Mouse (Mus musculus) stomach, embryonic 16.5 days (tissue): ENCODE results near the gene Opalin. TPM values are rescaled to one million over a fixed set of nuclear protein-coding genes. Genes with fewer than 3 reads are reported as not detected.
A peak's percentile ranks its signal among the peaks of the same experiment; 100 is the strongest.

Source experiments
- ATAC-seq: fragments of 200-750 bp; cut with Nextera tagmentation; 2 replicates; pipeline ENCODE4 v1.8.0; 2017; ENCODE audit warnings: moderate number of reproducible peaks, moderate TSS enrichment; ENCODE audit not compliant: insufficient read depth, low FRiP score
- H3K27ac ChIP-seq: fragments of 300-500 bp; sonication (generic); 2 replicates; pipeline ENCODE4 v1.5.1; 2014; ENCODE audit warnings: low read length
- H3K27me3 ChIP-seq: fragments of 300-500 bp; sonication (generic); 2 replicates; pipeline ENCODE4 v1.6.1; 2014; ENCODE audit warnings: low read length, control low read depth, mixed read lengths; ENCODE audit not compliant: control insufficient read depth, insufficient read depth
- H3K36me3 ChIP-seq: fragments of 300-500 bp; sonication (generic); 2 replicates; pipeline ENCODE4 v1.6.1; 2014; ENCODE audit warnings: low read length; ENCODE audit not compliant: control insufficient read depth, insufficient read depth
- H3K4me1 ChIP-seq: fragments of 300-500 bp; sonication (generic); 2 replicates; pipeline ENCODE4 v1.6.1; 2014; ENCODE audit warnings: low read length, control low read depth, mixed read lengths; ENCODE audit not compliant: control insufficient read depth, insufficient read depth
- H3K4me2 ChIP-seq: fragments of 300-500 bp; sonication (generic); 2 replicates; pipeline ENCODE4 v1.6.1; 2014; ENCODE audit warnings: low read depth, low read length, mixed read lengths
- H3K4me3 ChIP-seq: fragments of 300-500 bp; sonication (generic); replicated peaks from 2 replicates; pipeline ENCODE4 v1.5.1; 2014; ENCODE audit warnings: mild to moderate bottlenecking, low read length
- H3K9ac ChIP-seq: fragments of 300-500 bp; sonication (generic); 2 replicates; pipeline ENCODE4 v1.6.1; 2014; ENCODE audit warnings: low read length
- H3K9me3 ChIP-seq: fragments of 300-500 bp; sonication (generic); replicated peaks from 2 replicates; pipeline ENCODE4 v1.6.1; 2016; ENCODE audit warnings: low read length, control low read depth; ENCODE audit not compliant: control insufficient read depth
- WGBS: fragments of 180-500 bp; shearing (Covaris S2); extraction: QIAGEN DNeasy Blood & Tissue Kit; methylation state at CpG from one replicate; pipeline ENCODE4 v1.1.7; 2014; 5-methylcytosine and 5-hydroxymethylcytosine counted together
- polyA plus RNA-seq: library from polyadenylated mRNA; unstranded; fragments of >200 nt; fragmentation: Nextera tagmentation; extraction: Ambion mirVana; gene quantifications from 2 replicates; pipeline ENCODE4 v1.2.1, GENCODE M21; 2015

Opalin gene
- polyA plus RNA-seq, 1 experiment from 2014 or later = not detected

DNA sequence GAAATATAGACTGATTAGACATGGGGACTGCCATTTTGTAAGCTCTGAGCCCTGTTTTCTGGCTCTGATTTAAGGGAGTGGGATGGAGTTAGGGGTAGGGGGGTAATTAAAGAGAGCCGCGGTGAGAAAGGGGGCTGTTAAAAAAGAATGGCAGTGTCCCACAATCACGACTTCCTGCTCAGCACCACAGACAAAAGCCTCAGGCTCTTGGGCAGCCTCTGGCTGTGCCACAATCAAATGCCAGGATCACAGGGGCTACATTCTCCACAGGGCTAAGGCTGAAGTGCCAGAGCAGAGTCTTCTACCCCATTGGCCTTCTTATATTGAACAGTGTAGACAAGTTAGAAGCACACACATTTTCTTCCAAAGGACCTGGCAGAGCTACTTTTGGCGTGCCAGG, 11.0 kb upstream of the Opalin start:
- WGBS = 63% methylated on average over 4 of the region's 4 CpGs
- no peak for ATAC-seq
- Histone ChIP-seq H3K9me3 (no peaks in the 10 kb centered on the region), H3K27ac (no peak overlapping the region), H3K36me3 (no peaks in the 10 kb centered on the region), H3K9ac (no peak overlapping the region), H3K4me3 (no peak overlapping the region), H3K4me2 (no peak overlapping the region), H3K4me1 (no peaks in the 10 kb centered on the region), H3K27me3 (peaks cover 8% of the 10 kb centered on the region; the same call in 1 of the 2 replicates)

DNA sequence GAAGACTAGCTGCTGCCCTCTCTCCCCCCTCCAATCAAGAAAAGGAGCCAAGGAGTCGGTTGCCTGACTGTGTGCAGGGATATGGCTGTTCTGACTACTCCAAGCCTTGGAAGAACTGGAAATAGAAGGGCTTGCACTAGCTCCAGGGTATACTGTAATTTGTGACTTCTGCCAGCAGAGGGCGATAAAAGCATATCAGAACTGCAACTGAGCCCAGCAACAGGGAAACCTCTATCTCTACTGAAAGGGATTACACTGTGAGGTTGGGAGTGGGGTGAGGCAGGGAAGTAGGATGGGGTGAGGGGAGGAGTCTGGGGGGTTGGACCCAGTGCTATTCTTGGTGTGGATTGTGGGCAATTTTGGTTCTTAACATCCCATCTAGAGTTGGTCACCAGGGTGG, 9.8 kb upstream of the Opalin start:
- peak; percentile 51; the same call in 1 of the 2 replicates for ATAC-seq
- Histone ChIP-seq H3K9ac (no peak overlapping the region), H3K4me3 (no peak overlapping the region), H3K4me1 (no peaks in the 10 kb centered on the region), H3K36me3 (no peaks in the 10 kb centered on the region), H3K27ac (no peak overlapping the region), H3K4me2 (no peak overlapping the region), H3K9me3 (no peaks in the 10 kb centered on the region), H3K27me3 (peaks cover 8% of the 10 kb centered on the region; the same call in 1 of the 2 replicates)
- WGBS = 2% methylated on average over 2 of the region's 2 CpGs

DNA sequence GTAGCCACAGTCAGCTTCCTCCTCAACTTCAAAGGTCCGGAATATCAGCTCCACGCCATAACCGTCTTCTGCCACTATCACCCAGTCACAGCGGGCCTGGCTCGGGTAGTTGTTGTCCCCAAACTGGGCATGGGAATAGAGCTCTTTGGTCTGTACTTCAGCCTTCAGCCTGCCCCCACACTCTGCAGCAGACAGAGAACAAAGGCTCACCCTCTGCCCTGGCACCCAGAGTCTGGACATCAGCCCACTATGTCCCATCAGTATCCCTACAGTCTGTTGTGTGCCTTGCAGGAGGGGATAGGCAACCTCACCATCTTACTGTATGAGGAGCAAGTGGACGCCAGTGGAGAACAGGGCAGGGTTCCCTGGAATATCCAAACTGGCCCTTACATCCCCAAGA, 9.4 kb upstream of the Opalin start:
- 83% methylated on average over 6 of the region's 6 CpGs for WGBS
- peaks cover 8% of the 10 kb centered on the region; the same call in 1 of the 2 replicates for H3K27me3 ChIP-seq
- H3K9ac ChIP-seq = no peak overlapping the region
- H3K9me3 ChIP-seq = no peaks in the 10 kb centered on the region
- H3K27ac ChIP-seq = no peak overlapping the region
- H3K4me1 ChIP-seq = no peaks in the 10 kb centered on the region
- no peak for ATAC-seq
- no peak overlapping the region for H3K4me2 ChIP-seq
- no peak overlapping the region for H3K4me3 ChIP-seq
- no peaks in the 10 kb centered on the region for H3K36me3 ChIP-seq

DNA sequence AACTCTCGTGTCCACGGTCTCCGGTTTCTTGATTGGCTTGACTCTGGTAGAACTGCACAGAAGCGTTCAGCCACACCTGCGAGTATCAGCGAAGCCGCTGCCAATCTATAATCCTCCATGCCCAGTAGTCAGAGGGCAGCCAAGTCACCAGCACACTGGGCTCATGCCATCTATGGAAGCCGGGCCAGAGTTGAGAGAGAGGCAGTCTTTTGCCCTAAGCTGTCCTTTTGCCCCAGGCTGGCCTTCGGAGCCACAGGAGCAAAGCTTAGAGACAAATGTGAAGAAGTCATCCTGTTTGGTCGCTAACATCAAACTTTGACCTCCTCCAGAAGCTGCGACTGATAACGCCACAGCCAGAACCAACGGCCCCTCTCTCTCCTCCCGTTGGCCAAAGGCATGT, 6.7 kb upstream of the Opalin start:
- no peaks in the 10 kb centered on the region for H3K36me3 ChIP-seq
- no peaks in the 10 kb centered on the region for H3K4me1 ChIP-seq
- no peak overlapping the region for H3K27ac ChIP-seq
- H3K9me3 ChIP-seq = no peaks in the 10 kb centered on the region
- no peak overlapping the region for H3K4me2 ChIP-seq
- H3K9ac ChIP-seq = no peak overlapping the region
- no peak overlapping the region for H3K4me3 ChIP-seq
- peaks cover 8% of the 10 kb centered on the region; the same call in 1 of the 2 replicates for H3K27me3 ChIP-seq
- 85% methylated on average over 14 of the region's 14 CpGs for WGBS
- no peak for ATAC-seq

DNA sequence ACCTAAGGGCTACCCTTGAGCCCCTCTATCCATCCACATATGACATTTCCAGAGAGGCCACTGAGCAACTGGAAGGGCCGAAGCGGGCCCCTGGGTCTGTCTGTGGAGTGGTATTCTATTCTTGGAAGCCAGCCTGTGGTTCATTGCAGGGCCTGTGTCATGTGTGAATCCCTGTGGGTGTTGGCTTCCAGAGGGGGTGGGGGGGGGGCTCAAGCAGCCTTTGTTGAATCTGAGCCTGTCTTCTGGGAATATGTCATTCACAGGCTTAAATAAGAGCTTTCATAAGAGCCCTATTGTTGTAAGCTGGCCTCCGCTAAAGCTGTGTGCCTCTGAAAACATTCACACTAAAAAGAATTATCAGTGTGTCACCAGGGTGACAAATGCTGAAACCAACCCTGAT, 4.7 kb upstream of the Opalin start:
- ATAC-seq = no peak
- WGBS = 59% methylated on average over 3 of the region's 3 CpGs
- Histone ChIP-seq H3K36me3 (no peaks in the 10 kb centered on the region), H3K27me3 (no peaks in the 10 kb centered on the region), H3K9ac (no peak overlapping the region), H3K9me3 (no peaks in the 10 kb centered on the region), H3K4me3 (no peak overlapping the region), H3K4me1 (no peaks in the 10 kb centered on the region), H3K4me2 (no peak overlapping the region), H3K27ac (no peak overlapping the region)

DNA sequence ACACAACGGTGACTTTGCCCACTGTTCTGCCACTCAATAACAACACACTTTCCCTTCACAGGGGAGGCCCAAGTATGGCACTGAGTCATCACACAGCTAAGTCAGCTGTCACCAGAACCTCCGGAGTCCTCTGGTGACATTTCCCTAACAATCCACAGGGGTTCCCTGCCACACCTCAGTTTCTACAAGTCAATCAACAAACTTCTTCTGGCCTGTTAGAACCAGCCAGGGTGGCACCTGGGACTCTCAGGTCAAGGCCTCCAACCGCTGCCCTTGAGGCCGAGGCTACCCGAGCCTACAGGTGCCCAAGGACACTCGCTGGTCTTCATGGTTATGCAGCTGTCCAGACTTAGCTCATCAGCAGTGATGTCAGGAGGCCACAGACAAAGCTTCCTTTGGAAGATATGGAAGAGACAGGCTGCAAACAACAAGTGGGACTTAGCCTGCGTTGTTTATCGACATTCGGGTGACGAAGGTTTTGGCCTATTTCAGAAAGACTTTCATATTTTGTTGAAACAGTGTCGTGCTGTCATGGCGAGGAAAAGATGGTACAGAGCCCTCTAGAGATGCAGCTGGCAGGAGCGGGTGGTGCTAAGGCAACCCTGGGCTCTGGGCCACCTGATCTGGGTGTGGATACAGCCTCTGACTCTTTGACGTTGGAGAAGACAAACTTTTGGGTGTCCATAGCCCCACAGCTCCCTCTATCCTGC, 3.0 kb downstream of the Opalin start:
- H3K4me3 ChIP-seq = no peak overlapping the region
- no peaks in the 10 kb centered on the region for H3K4me1 ChIP-seq
- no peak overlapping the region for H3K9ac ChIP-seq
- H3K27ac ChIP-seq = no peak overlapping the region
- H3K9me3 ChIP-seq = no peaks in the 10 kb centered on the region
- H3K4me2 ChIP-seq = no peak overlapping the region
- no peaks in the 10 kb centered on the region for H3K36me3 ChIP-seq
- ATAC-seq = no peak
- WGBS = 83% methylated on average over 14 of the region's 14 CpGs
- no peaks in the 10 kb centered on the region for H3K27me3 ChIP-seq

DNA sequence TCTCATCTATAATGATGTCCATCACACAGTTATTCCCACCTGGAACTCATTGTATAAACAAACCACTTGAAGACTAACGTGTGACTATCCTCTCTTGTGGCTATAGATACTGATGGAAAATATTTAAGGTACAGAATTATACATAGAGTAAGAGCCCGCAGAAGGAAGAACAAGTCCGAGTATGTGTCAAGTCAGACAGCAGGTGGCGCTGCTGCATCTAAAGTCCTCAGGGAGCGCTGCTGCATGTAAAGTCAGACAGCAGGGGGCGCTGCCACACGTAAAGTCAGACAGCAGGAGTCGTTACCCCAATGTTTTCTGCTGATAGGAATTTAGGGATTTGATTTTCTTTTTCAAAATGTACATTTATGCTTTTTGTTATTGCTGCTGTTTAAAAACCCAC, 5.4 kb downstream of the Opalin start:
- peak; percentile 44; the same call in 1 of the 2 replicates for ATAC-seq

DNA sequence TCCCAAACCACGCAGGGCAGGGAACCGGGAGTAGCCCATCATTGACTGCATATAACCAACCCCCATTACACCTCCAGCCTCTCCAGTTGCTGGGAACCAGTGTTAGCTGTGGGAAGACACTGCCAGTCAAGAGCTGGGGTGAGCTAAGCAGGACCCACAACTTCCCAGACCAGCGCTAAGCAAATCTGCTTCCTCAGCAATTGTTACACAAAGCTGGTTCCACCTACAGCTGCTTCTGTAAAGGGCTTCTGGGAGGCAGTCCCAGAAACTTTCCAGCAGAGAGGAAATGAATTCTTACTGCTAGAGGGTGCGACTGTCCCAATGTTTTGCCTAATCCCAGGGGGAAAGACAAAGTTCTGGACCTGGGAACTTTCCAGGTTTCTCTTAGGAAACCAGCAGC, 22.2 kb downstream of the Opalin start:
- Histone ChIP-seq H3K9me3 (no peaks in the 10 kb centered on the region), H3K27ac (no peak overlapping the region), H3K9ac (no peak overlapping the region), H3K27me3 (no peaks in the 10 kb centered on the region), H3K4me3 (no peak overlapping the region), H3K4me1 (no peaks in the 10 kb centered on the region), H3K36me3 (no peaks in the 10 kb centered on the region), H3K4me2 (no peak overlapping the region)
- 62% methylated on average over 4 of the region's 4 CpGs for WGBS
- no peak for ATAC-seq

More for the DNA sequence above, 5.4 kb downstream of the Opalin start:
- H3K4me1 ChIP-seq = no peaks in the 10 kb centered on the region
- no peak overlapping the region for H3K4me3 ChIP-seq
- H3K27ac ChIP-seq = no peak overlapping the region
- no peaks in the 10 kb centered on the region for H3K36me3 ChIP-seq
- no peaks in the 10 kb centered on the region for H3K9me3 ChIP-seq
- no peak overlapping the region for H3K9ac ChIP-seq
- WGBS = 8% methylated on average over 8 of the region's 8 CpGs
- no peak overlapping the region for H3K4me2 ChIP-seq
- H3K27me3 ChIP-seq = no peaks in the 10 kb centered on the region

DNA sequence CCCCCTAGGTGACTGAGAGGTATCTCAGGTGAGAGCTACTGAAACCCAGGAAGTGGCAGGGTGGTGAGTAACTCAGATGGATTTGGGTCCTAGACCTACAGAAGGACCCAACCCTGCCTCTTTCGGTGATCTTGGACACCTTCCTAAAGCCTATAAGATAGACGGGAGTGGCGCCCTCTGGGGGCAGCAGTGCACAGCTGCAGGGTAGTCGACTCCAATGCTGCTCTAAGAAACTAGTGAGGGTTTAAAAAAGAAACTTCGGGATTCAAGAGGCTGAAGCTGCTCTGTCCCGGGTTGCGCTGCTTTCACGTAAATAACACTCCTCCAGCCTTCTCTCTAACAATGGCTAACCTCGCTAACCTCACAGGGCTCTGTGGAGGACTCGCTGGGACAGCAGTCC, 23.4 kb downstream of the Opalin start:
- no peak overlapping the region for H3K4me2 ChIP-seq
- no peaks in the 10 kb centered on the region for H3K4me1 ChIP-seq
- no peak overlapping the region for H3K4me3 ChIP-seq
- no peaks in the 10 kb centered on the region for H3K9me3 ChIP-seq
- H3K27ac ChIP-seq = no peak overlapping the region
- H3K27me3 ChIP-seq = no peaks in the 10 kb centered on the region
- no peaks in the 10 kb centered on the region for H3K36me3 ChIP-seq
- ATAC-seq = no peak
- WGBS = 30% methylated on average over 10 of the region's 10 CpGs
- H3K9ac ChIP-seq = no peak overlapping the region
